Mouse (Mus musculus) ES-Bruce4 (cell line): ENCODE results near the gene Olfr1357. TPM values are rescaled to one million over a fixed set of nuclear protein-coding genes. Genes with fewer than 3 reads are reported as not detected.
A peak's percentile ranks its signal among the peaks of the same experiment; 100 is the strongest.

Source experiments
- H3K27ac ChIP-seq: 2 replicates; pipeline ENCODE4 v1.5.1; 2012; ENCODE audit warnings: low read length, inconsistent platforms; ENCODE audit not compliant: insufficient read depth
- H3K27me3 ChIP-seq: 2 replicates; pipeline ENCODE4 v1.6.1; 2012; ENCODE audit warnings: mild to moderate bottlenecking, low read length, inconsistent platforms; ENCODE audit not compliant: control insufficient read depth, poor library complexity, insufficient read depth, severe bottlenecking
- H3K36me3 ChIP-seq: 2 replicates; pipeline ENCODE4 v1.6.1; 2012; ENCODE audit warnings: inconsistent platforms, mild to moderate bottlenecking, low read length, moderate library complexity; ENCODE audit not compliant: control insufficient read depth, poor library complexity, insufficient read depth, severe bottlenecking
- H3K4me1 ChIP-seq: one replicate; pipeline ENCODE4 v1.8.1; 2011; ENCODE audit warnings: low read length; ENCODE audit not compliant: control insufficient read depth, insufficient read depth
- H3K4me3 ChIP-seq: 2 replicates; pipeline ENCODE4 v1.5.1; 2011; ENCODE audit warnings: low read depth, mild to moderate bottlenecking, low read length
- H3K9ac ChIP-seq: 2 replicates; pipeline ENCODE4 v1.6.1; 2012; ENCODE audit warnings: low read depth, mild to moderate bottlenecking, inconsistent platforms; ENCODE audit not compliant: poor library complexity, severe bottlenecking
- H3K9me3 ChIP-seq: replicated peaks from 2 replicates; pipeline ENCODE4 v1.6.1; 2012; ENCODE audit warnings: mild to moderate bottlenecking, low read length, inconsistent platforms; ENCODE audit not compliant: control insufficient read depth, poor library complexity, insufficient read depth, severe bottlenecking
- CTCF ChIP-seq: IDR thresholded peaks from one replicate; pipeline ENCODE4 v1.8.1; 2011; ENCODE audit warnings: low read depth, low read length
- EP300 ChIP-seq: IDR thresholded peaks from 2 replicates; pipeline ENCODE4 v1.6.1; 2011; ENCODE audit warnings: low read depth, low read length; ENCODE audit not compliant: insufficient read depth
- POLR2A ChIP-seq: IDR thresholded peaks from one replicate; pipeline ENCODE4 v1.8.1; 2011; ENCODE audit warnings: low read length; ENCODE audit not compliant: insufficient read depth
- polyA plus RNA-seq: library from polyadenylated mRNA; stranded (reverse); fragments of >200 nt; gene quantifications from 2 replicates; pipeline ENCODE4 v1.2.4, GENCODE M21; 2011; ENCODE audit warnings: low read depth; ENCODE audit not compliant: missing spikeins, insufficient read depth, insufficient read length

Olfr1357 gene
- polyA plus RNA-seq, 1 experiment = not detected

GRCm38 (mm10) chr10:78585606-78586005, 32.3 kb downstream of the Olfr1357 start:
- TF ChIP-seq CTCF (no peak), POLR2A (no peak), EP300 (no peak)
- H3K36me3 ChIP-seq = no peaks in the 10 kb centered on the region
- peak overlapping the region; percentile 43; the same call in 1 of the 2 replicates for H3K4me3 ChIP-seq
- no peak overlapping the region for H3K9ac ChIP-seq
- peaks cover 3% of the 10 kb centered on the region for H3K4me1 ChIP-seq
- H3K27ac ChIP-seq = no peak overlapping the region
- no peaks in the 10 kb centered on the region for H3K9me3 ChIP-seq
- no peaks in the 10 kb centered on the region for H3K27me3 ChIP-seq

GRCm38 (mm10) chr10:78584996-78585395, 32.9 kb downstream of the Olfr1357 start:
- Histone ChIP-seq H3K4me1 (peaks cover 3% of the 10 kb centered on the region), H3K27ac (no peak overlapping the region), H3K36me3 (no peaks in the 10 kb centered on the region), H3K27me3 (no peaks in the 10 kb centered on the region), H3K9me3 (no peaks in the 10 kb centered on the region), H3K4me3 (no peak overlapping the region), H3K9ac (no peak overlapping the region)
- TF ChIP-seq POLR2A (no peak), EP300 (no peak), CTCF (no peak)

GRCm38 (mm10) chr10:78583939-78584338, 33.9 kb downstream of the Olfr1357 start:
- H3K27me3 ChIP-seq = no peaks in the 10 kb centered on the region
- no peaks in the 10 kb centered on the region for H3K36me3 ChIP-seq
- TF ChIP-seq CTCF (no peak), POLR2A (no peak), EP300 (no peak)

GRCm38 (mm10) chr10:78583347-78583746, 34.5 kb downstream of the Olfr1357 start:
- no peak overlapping the region for H3K27ac ChIP-seq
- no peaks in the 10 kb centered on the region for H3K27me3 ChIP-seq
- no peak for TF ChIP-seq CTCF
- H3K4me1 ChIP-seq = peaks cover 3% of the 10 kb centered on the region
- H3K4me3 ChIP-seq = no peak overlapping the region
- H3K9me3 ChIP-seq = no peaks in the 10 kb centered on the region
- H3K9ac ChIP-seq = no peak overlapping the region
- H3K36me3 ChIP-seq = no peaks in the 10 kb centered on the region

More at GRCm38 (mm10) chr10:78583939-78584338, 33.9 kb downstream of the Olfr1357 start:
- H3K4me1 ChIP-seq = peaks cover 3% of the 10 kb centered on the region
- H3K27ac ChIP-seq = no peak overlapping the region
- no peak overlapping the region for H3K4me3 ChIP-seq
- no peak overlapping the region for H3K9ac ChIP-seq
- H3K9me3 ChIP-seq = no peaks in the 10 kb centered on the region

- peaks cover 2% of the 10 kb centered on the region for H3K4me1 ChIP-seq
- no peaks in the 10 kb centered on the region for H3K9me3 ChIP-seq
- TF ChIP-seq CTCF = no peak
- no peak for TF ChIP-seq POLR2A
- no peak for TF ChIP-seq EP300
- H3K27me3 ChIP-seq = no peaks in the 10 kb centered on the region
- H3K4me3 ChIP-seq = no peak overlapping the region
- H3K27ac ChIP-seq = no peak overlapping the region
- no peak overlapping the region for H3K9ac ChIP-seq
- H3K36me3 ChIP-seq = no peaks in the 10 kb centered on the region
Measured at GRCm38 (mm10) chr10:78581121-78581520, 36.8 kb downstream of the Olfr1357 start.

GRCm38 (mm10) chr10:78578204-78578603, 39.7 kb downstream of the Olfr1357 start:
- no peaks in the 10 kb centered on the region for H3K27me3 ChIP-seq
- no peaks in the 10 kb centered on the region for H3K36me3 ChIP-seq
- no peak for TF ChIP-seq CTCF
- TF ChIP-seq POLR2A = no peak
- TF ChIP-seq EP300 = no peak
- H3K27ac ChIP-seq = no peak overlapping the region
- H3K9me3 ChIP-seq = no peaks in the 10 kb centered on the region
- no peak overlapping the region for H3K9ac ChIP-seq
- no peaks in the 10 kb centered on the region for H3K4me1 ChIP-seq
- H3K4me3 ChIP-seq = no peak overlapping the region
